Mouse (Mus musculus): ENCODE measurements at regions not wholly inside any gene's neighbourhood (a gene's known extent, or its start where the extent isn't known, plus 50 kb on each side); places are given as distances from the start of the nearest gene placed in this dataset.

DNA sequence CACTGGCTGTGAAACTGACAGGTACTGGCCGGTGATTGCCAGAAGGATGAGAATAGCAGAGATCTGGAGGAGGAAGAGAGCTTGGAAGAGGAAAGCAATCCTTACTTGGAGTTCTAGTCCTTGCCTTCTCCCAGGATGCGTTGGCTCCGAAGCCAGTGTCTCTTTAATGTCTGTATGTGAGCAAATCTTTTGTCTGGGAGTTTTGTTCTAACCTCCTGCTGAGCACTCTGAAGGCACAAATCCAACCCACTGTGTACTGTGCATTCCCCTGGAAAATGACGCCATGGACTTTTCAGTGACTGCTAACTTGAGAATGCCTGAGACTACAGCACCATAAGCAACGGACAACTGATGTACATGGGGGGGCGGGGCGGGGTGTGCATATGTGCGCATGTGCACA, 216.4 kb downstream of the Emp1 start:
- no peak for DNase-seq (ENCODE audit: low spot score)
- Histone ChIP-seq H3K36me3 (no peaks in the 10 kb centered on the region), H3K27ac (replicated peaks) (no peak overlapping the region), H3K4me1 (0 out of 2 replicates have a peak, but pooled peaks cover 8% of the 10 kb centered on the region), H3K27me3 (ENCODE audit: low read depth, poor library complexity, severe bottlenecking) (no peaks in the 10 kb centered on the region), H3K4me3 (no peak overlapping the region), H3K9me3 (replicated peaks) (no peaks in the 10 kb centered on the region)
- WGBS: 74% methylated on average over 8 of the region's 8 CpGs

DNA sequence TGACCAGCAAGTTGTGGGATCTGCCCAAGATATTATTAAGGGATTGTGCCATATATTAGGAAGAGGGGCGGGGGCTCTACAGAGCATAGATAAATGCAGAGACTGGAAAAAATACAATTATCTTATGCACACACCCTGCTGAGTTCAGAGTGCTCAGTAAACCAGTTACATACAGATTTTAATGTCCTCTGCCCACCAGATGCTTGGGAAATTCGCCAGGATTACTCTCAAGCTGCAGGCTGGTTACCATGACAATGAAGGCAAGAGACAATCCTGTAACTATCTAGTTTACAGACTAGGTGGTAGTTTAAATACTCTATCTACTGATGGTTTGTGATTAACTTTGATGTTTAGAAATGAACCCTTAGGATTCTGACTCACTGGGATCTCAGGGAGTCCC, 220.2 kb downstream of the Emp1 start:
- Histone ChIP-seq H3K9me3 (replicated peaks) (no peaks in the 10 kb centered on the region), H3K27ac (replicated peaks) (no peak overlapping the region), H3K4me1 (0 out of 2 replicates have a peak, but pooled peaks cover 8% of the 10 kb centered on the region), H3K4me3 (no peak overlapping the region), H3K27me3 (ENCODE audit: low read depth, poor library complexity, severe bottlenecking) (no peaks in the 10 kb centered on the region), H3K36me3 (no peaks in the 10 kb centered on the region)
- 56% methylated on average over 2 of the region's 2 CpGs for WGBS
- DNase-seq (ENCODE audit: low spot score): no peak

DNA sequence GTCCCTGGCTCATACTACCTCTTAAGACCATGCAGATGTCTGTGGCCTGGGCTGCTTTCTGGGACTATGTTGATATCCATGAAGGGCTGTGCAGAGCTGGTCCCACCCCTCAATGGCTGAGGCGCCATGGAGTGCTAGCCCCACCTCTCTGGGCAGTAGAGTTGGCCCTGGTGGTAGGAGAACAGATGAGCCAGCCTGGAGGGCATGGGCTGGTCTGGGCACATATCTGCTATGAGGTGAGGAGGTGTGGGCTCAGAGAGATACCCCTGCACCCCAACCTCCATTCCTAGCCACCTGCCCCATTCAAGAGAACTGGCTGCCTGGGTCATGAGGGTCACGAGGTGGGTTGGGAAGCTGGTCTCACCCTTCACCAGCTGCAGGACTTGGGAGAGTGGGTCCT, 222.4 kb downstream of the Emp1 start:
- no peak overlapping the region for H3K27ac ChIP-seq (replicated peaks)
- DNase-seq (ENCODE audit: low spot score): no peak
- H3K36me3 ChIP-seq: no peaks in the 10 kb centered on the region
- H3K4me1 ChIP-seq: no peaks in the 10 kb centered on the region
- H3K9me3 ChIP-seq (replicated peaks): no peaks in the 10 kb centered on the region
- H3K4me3 ChIP-seq: no peak overlapping the region
- no peaks in the 10 kb centered on the region for H3K27me3 ChIP-seq (ENCODE audit: low read depth, poor library complexity, severe bottlenecking)
- WGBS: 93% methylated on average over 2 of the region's 2 CpGs

DNA sequence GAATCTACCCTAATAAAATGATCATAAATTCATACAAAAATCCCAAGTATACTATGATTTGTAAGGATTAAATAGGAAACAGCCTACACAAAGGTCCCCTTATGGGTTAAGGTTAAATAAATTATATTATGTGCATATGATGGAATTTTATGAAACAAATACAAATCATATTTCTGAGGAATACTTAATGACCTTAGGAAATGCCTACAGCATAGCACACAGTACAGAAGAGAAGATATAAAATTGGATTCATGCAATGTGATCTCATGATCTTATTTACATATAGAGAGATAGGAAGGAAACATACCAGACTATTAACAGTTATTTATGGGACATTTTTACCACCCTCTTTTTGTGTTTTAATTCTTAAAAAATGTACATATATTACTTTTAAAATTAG, 227.7 kb downstream of the Emp1 start:
- H3K27me3 ChIP-seq (ENCODE audit: low read depth, poor library complexity, severe bottlenecking): no peaks in the 10 kb centered on the region
- H3K4me1 ChIP-seq: no peaks in the 10 kb centered on the region
- no peak for DNase-seq (ENCODE audit: low spot score)
- H3K4me3 ChIP-seq: no peak overlapping the region
- no peaks in the 10 kb centered on the region for H3K9me3 ChIP-seq (replicated peaks)
- no peak overlapping the region for H3K27ac ChIP-seq (replicated peaks)
- no peaks in the 10 kb centered on the region for H3K36me3 ChIP-seq

DNA sequence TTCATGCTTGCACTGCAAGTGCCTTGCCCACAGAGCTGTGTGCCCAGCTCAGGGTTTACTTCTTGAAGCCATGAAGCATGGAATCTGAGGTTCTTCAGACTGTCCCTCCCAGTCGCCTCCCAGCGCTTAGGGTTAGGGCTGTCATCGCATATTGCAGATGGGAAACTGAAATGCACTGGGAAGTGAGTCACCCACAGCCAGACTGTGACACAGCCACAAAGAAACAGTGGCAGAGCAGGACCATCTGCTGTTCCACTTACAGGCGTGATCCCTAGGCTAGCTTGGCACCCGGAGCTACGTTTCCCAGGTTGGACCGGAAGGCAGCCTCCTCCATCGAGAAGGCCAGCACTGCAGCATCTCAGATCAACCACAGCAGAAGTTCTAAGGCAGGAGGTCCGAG, 228.7 kb downstream of the Emp1 start:
- H3K9me3 ChIP-seq (replicated peaks): no peaks in the 10 kb centered on the region
- 92% methylated on average over 9 of the region's 9 CpGs for WGBS
- H3K27me3 ChIP-seq (ENCODE audit: low read depth, poor library complexity, severe bottlenecking): no peaks in the 10 kb centered on the region
- H3K36me3 ChIP-seq: no peaks in the 10 kb centered on the region
- DNase-seq (ENCODE audit: low spot score): no peak
- H3K4me3 ChIP-seq: no peak overlapping the region
- H3K27ac ChIP-seq (replicated peaks): no peak overlapping the region
- no peaks in the 10 kb centered on the region for H3K4me1 ChIP-seq

DNA sequence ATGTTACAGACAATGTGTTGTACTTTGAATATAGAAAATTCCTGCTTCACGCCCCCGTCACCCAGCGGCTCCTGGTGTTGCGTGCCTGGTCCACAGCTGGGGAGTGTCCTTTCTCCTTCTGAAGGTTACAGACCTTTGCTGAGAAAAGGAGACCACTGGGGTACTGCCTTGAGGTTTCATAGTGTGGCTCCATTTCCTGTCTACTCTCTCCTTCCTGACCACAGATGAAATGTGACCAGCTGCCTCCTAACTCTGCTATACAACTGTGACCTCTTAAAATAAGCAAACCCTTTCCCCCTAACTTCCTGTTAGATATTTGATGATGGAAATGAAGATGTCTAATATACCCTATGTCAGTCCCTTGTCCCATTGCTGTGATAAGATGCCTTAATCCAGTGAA, 234.0 kb downstream of the Emp1 start:
- DNase-seq (ENCODE audit: low spot score): no peak
- WGBS: 98% methylated on average over 4 of the region's 4 CpGs
- Histone ChIP-seq H3K27me3 (ENCODE audit: low read depth, poor library complexity, severe bottlenecking) (no peaks in the 10 kb centered on the region), H3K9me3 (replicated peaks) (no peaks in the 10 kb centered on the region), H3K27ac (replicated peaks) (no peak overlapping the region), H3K36me3 (no peaks in the 10 kb centered on the region), H3K4me3 (no peak overlapping the region), H3K4me1 (no peaks in the 10 kb centered on the region)

DNA sequence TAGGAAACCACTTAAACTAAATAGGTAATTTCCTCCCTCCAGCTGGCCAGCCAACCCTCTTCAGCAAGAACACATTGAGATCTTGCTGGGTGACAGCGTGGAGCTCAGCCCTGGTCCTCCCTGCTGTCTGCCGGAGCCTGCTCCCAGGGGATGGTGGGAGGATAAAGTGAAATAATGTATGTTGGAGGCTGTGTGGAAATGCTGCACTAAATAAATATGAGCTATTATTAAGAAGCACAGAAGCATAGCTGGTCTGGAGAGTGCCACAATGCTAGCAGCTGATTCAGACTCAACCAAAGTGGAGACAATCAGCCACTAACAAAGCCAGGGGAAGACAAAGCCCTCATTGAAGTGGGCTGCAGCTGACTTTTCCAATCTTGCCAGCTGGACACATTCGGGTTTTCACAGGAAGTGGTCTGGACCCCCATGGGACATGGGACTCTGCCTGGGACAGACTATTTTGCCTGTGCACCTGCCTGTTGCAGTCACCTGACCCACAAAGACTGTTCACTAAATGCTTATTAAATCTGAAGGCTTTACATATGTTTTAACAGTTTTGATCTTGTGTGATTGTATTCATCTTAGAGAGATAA, 248.3 kb downstream of the Emp1 start:
- H3K9me3 ChIP-seq (replicated peaks): no peaks in the 10 kb centered on the region
- DNase-seq (ENCODE audit: low spot score): no peak
- no peaks in the 10 kb centered on the region for H3K36me3 ChIP-seq
- no peaks in the 10 kb centered on the region for H3K27me3 ChIP-seq (ENCODE audit: low read depth, poor library complexity, severe bottlenecking)
- H3K4me1 ChIP-seq: peaks cover 6% of the 10 kb centered on the region
- 58% methylated on average over 3 of the region's 3 CpGs for WGBS
- 0 out of 2 replicates have a peak overlapping the region, but pooled peaks have one; percentile 38 for H3K27ac ChIP-seq (replicated peaks)
- no peak overlapping the region for H3K4me3 ChIP-seq

DNA sequence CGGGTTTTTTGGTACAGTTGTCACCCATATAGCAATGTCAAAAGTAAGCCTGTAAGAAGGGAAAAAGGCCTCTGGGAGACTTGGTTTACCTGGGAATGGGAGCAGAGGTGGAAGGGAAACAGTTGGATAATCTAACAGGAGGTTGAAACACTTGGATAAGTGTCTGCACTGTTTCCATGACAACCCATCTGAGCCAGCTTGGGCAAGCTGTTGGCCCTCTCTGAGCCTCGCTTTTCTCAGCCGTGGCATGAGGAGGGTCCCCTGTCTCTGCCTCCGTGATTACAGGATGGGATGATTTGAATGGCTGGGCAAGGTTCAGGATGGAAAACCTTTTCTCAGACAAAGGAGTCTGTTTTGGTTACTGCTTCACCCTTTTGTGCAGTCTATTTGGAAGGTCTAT, 265.6 kb downstream of the Emp1 start:
- no peak overlapping the region for H3K27ac ChIP-seq (replicated peaks)
- DNase-seq (ENCODE audit: low spot score): peak; percentile 14
- H3K4me3 ChIP-seq: no peak overlapping the region
- 30% methylated on average over 4 of the region's 4 CpGs for WGBS
- H3K4me1 ChIP-seq: peaks cover 16% of the 10 kb centered on the region
- H3K36me3 ChIP-seq: no peaks in the 10 kb centered on the region
- no peaks in the 10 kb centered on the region; the same call in 1 of the 2 replicates for H3K9me3 ChIP-seq (replicated peaks)
- no peaks in the 10 kb centered on the region for H3K27me3 ChIP-seq (ENCODE audit: low read depth, poor library complexity, severe bottlenecking)

DNA sequence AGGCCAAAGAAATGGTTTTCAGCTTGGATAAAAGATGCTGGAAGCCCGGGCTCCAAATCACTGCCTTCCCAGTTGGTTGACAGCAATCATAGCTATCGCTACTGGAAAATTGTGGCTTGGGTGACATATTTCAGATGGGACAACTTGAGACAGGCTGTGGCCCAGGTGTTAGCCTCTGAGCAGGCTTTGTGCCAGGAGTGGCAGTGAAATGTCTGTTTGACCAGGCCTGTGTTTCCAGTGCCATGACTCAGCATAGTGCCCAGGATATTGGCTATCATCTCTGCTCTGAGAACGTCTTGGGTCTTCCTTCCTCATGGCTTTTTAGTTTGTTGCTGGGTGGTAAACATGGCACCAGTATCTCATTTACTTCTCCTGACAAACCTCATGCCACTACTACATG, 266.9 kb downstream of the Emp1 start:
- H3K9me3 ChIP-seq (replicated peaks): no peaks in the 10 kb centered on the region; the same call in 1 of the 2 replicates
- 64% methylated on average over 3 of the region's 3 CpGs for WGBS
- no peak for DNase-seq (ENCODE audit: low spot score)
- no peaks in the 10 kb centered on the region for H3K36me3 ChIP-seq
- no peak overlapping the region for H3K27ac ChIP-seq (replicated peaks)
- H3K27me3 ChIP-seq (ENCODE audit: low read depth, poor library complexity, severe bottlenecking): no peaks in the 10 kb centered on the region
- peaks cover 16% of the 10 kb centered on the region for H3K4me1 ChIP-seq
- no peak overlapping the region for H3K4me3 ChIP-seq

DNA sequence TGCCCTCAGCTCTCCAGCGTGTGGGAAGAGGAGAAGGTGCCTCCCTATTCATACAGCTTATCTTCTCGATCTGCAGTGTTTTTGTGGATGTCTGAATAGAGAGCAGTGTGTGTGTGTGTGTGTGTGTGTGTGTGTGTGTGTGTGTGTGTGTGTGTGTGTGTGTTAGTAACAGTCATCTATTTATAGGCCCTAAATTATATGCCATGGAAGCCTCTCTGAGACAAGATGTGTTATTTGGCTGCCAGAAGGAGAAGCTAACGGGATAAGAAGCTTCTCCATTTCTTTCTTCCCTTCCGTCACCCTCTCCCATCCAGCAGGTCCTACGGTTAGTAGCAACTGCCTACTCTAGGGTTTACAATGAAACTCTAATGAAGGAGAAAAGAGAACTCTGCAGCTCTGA, 270.3 kb downstream of the Emp1 start:
- no peak overlapping the region for H3K27ac ChIP-seq (replicated peaks)
- H3K4me1 ChIP-seq: peaks cover 15% of the 10 kb centered on the region
- H3K4me3 ChIP-seq: no peak overlapping the region
- 95% methylated on average over 5 of the region's 5 CpGs for WGBS
- no peak for DNase-seq (ENCODE audit: low spot score)
- H3K27me3 ChIP-seq (ENCODE audit: low read depth, poor library complexity, severe bottlenecking): no peaks in the 10 kb centered on the region
- H3K9me3 ChIP-seq (replicated peaks): no peaks in the 10 kb centered on the region; the same call in 1 of the 2 replicates
- no peaks in the 10 kb centered on the region for H3K36me3 ChIP-seq

DNA sequence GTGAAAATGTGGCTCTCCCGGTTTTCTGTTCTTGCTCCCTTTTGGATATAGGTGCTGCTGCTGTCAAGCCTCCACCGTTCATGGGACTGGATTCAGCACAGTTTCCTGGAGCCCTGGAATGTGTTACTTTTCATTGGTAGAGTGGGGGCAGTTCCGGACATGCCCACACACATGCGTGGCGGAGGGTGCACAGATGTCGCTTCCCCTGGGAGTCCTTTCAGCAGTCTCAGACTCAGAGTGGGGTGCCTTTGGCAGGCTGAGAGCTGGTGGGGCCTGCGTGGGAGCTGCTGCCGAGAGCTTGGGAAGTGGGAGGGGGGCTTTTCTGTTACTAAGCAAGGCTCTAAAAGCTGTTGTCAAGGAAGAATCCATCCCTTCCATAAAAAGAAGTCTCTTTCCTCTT, 274.3 kb downstream of the Emp1 start:
- H3K36me3 ChIP-seq: no peaks in the 10 kb centered on the region
- no peak for DNase-seq (ENCODE audit: low spot score)
- H3K27me3 ChIP-seq (ENCODE audit: low read depth, poor library complexity, severe bottlenecking): no peaks in the 10 kb centered on the region
- no peak overlapping the region for H3K27ac ChIP-seq (replicated peaks)
- H3K4me1 ChIP-seq: no peaks in the 10 kb centered on the region
- H3K4me3 ChIP-seq: no peak overlapping the region
- 85% methylated on average over 8 of the region's 8 CpGs for WGBS
- H3K9me3 ChIP-seq (replicated peaks): no peaks in the 10 kb centered on the region; the same call in 1 of the 2 replicates

DNA sequence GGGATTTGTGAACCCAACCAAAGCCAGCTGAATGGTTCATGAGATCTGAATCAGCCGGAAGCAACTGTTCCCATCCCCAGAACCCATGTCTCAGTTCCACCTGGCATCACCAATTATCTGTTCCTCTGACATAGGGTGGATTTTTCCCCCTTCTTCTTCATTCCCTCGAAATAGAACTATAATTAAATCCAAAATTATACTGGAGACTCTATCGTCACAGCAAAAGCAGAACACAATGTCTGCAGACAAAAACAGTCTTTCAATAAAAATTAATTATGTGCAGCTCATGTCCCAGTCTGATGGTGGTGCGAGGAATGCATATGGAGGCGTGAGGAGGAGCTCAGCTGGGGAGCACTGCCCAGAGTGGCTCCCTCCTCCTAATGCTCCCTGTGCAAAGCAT, 280.4 kb downstream of the Emp1 start:
- WGBS: 87% methylated on average over 5 of the region's 5 CpGs
- no peak overlapping the region for H3K4me3 ChIP-seq
- no peak overlapping the region for H3K27ac ChIP-seq (replicated peaks)
- no peaks in the 10 kb centered on the region for H3K4me1 ChIP-seq
- H3K36me3 ChIP-seq: no peaks in the 10 kb centered on the region
- H3K9me3 ChIP-seq (replicated peaks): no peaks in the 10 kb centered on the region; the same call in 1 of the 2 replicates
- DNase-seq (ENCODE audit: low spot score): no peak
- H3K27me3 ChIP-seq (ENCODE audit: low read depth, poor library complexity, severe bottlenecking): no peaks in the 10 kb centered on the region

DNA sequence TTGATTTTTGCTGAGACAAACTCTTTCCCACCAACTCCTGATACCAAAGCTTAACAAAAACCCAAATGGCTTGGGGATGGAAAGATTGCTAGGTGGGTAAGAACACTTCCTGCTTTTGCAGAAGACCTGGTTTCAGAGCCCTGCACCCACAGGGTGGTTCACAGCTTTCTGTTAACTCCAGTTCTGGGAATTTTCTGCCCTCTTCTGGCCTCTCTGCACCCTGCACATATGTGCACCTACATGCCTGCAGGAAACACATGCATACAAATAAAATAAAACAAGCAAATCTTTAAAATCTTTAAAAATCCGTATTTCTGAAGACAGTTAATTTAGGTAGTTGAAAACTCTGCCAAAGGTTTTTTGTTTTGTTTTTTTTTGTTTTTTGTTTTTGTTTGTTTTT, 283.8 kb downstream of the Emp1 start:
- Histone ChIP-seq H3K4me3 (no peak overlapping the region), H3K27ac (replicated peaks) (no peak overlapping the region), H3K36me3 (no peaks in the 10 kb centered on the region), H3K27me3 (ENCODE audit: low read depth, poor library complexity, severe bottlenecking) (no peaks in the 10 kb centered on the region), H3K4me1 (no peaks in the 10 kb centered on the region), H3K9me3 (replicated peaks) (no peaks in the 10 kb centered on the region; the same call in 1 of the 2 replicates)
- no peak for DNase-seq (ENCODE audit: low spot score)
- WGBS: 70% methylated on average over 1 of the region's 1 CpGs

DNA sequence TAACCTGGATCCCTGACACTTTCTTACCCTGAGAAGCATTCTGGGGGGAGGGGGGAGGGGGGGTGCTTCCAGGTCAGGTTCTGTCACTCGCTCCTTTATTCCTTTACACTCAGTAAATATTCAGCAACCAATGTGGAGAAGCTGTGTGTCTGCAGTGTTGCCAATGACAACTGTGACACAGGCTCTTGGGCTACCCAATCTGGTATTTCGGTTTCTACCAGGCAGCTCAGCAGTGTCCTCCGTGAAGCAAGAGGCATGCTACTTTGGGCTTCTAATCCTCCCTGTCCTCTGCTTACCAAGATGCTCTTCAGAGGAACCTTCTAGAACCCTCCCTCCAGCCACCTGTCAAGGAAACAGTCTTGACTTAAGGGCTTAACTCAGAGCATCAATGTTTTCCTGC, 290.7 kb downstream of the Emp1 start:
- H3K4me3 ChIP-seq: no peak overlapping the region
- WGBS: 91% methylated on average over 3 of the region's 3 CpGs
- no peaks in the 10 kb centered on the region for H3K9me3 ChIP-seq (replicated peaks)
- DNase-seq (ENCODE audit: low spot score): no peak
- H3K36me3 ChIP-seq: no peaks in the 10 kb centered on the region
- H3K4me1 ChIP-seq: no peaks in the 10 kb centered on the region
- H3K27ac ChIP-seq (replicated peaks): no peak overlapping the region
- H3K27me3 ChIP-seq (ENCODE audit: low read depth, poor library complexity, severe bottlenecking): no peaks in the 10 kb centered on the region

Measured in midbrain, embryonic 10.5 days (tissue).